10 mouse cellular contexts compared by ENCODE assay signal in the genomic region with DNA sequence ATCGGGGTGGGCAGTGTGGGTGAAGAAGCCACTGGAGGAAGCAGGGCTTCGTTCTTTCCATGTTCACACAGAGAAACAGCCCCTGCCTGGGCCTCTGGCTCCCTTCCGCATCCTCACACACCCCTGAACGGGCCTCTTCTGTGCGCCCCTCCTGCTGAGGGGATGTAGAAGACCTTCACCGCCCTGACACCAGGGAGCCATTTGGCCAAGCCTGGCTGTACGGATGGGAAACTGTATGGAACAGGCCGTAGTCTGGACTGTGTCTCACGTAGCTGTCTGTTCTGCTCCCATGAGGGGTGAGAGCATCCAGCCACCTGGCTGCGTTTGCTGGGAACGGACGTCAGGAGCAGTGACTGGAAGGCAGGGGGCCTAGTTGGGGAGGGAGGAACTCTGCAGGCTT. TPM values are rescaled to one million over a fixed set of nuclear protein-coding genes. Genes with fewer than 3 reads are reported as not detected.
DNase-seq lines count a peak whose midpoint lies in the region; ATAC-seq lines count a peak whose summit lies in the region.
"Had no signal": no experiment of that assay in that cellular context is flagged by ENCODE, and none has a peak within 500 bp of the region (broad histone marks: within the 10 kb centered on the region; RNA-seq: fewer than 3 reads in every experiment).

No protein-coding gene starts in this region.

- DNase-seq in heart, adult 8-10 months (ENCODE audit: low spot score) = no peak
- DNase-seq in neural tube, embryonic 10.5 days (ENCODE audit: extremely low spot score, low spot score) = peak; percentile 53
- peak; percentile 60 for DNase-seq in testis, postnatal 10 days (ENCODE audit: low spot score)
- DNase-seq in layer of hippocampus, postnatal 14 days (ENCODE audit: low spot score in 2 of 2) = no peak
- DNase-seq in layer of hippocampus, postnatal 36 days = no peak

- H3K27me3 ChIP-seq in heart, embryonic 11.5 days (ENCODE audit: control insufficient read depth, insufficient read depth, low read length) = no peaks in the 10 kb centered on the region
- H3K27me3 ChIP-seq in neural tube, embryonic 15.5 days (replicated peaks) = no peaks in the 10 kb centered on the region
- H3K27me3 ChIP-seq in limb, embryonic 15.5 days = no peaks in the 10 kb centered on the region; the same call in 1 of the 2 replicates

- peak overlapping the region; percentile 46; the same call in 1 of the 2 replicates for H3K9ac ChIP-seq in heart, embryonic 11.5 days (ENCODE audit: low read depth, low read length)
- no peak overlapping the region for H3K9ac ChIP-seq in neural tube, embryonic 15.5 days (replicated peaks)
- no peak overlapping the region for H3K9ac ChIP-seq in limb, embryonic 15.5 days

- peak overlapping the region; percentile 58 for H3K27ac ChIP-seq in heart, embryonic 11.5 days (ENCODE audit: low read depth, low read length)
- no peak overlapping the region; the same call in 1 of the 2 replicates for H3K27ac ChIP-seq in neural tube, embryonic 15.5 days (replicated peaks)
- peak overlapping the region; percentile 87 for H3K27ac ChIP-seq in limb, embryonic 15.5 days

- ATAC-seq in heart, embryonic 11.5 days (replicated peaks; ENCODE audit: insufficient number of reproducible peaks, low FRiP score, low TSS enrichment) = peak; percentile 36; the same call in 1 of the 2 replicates
- ATAC-seq in neural tube, embryonic 15.5 days (ENCODE audit: low FRiP score) = no peak
- peak; percentile 64 for ATAC-seq in limb, embryonic 15.5 days (ENCODE audit: insufficient number of reproducible peaks, low FRiP score, low TSS enrichment, low read depth)

- H3K9me3 ChIP-seq in heart, embryonic 11.5 days (replicated peaks; ENCODE audit: control insufficient read depth, low read length) = no peaks in the 10 kb centered on the region
- no peaks in the 10 kb centered on the region for H3K9me3 ChIP-seq in neural tube, embryonic 15.5 days (replicated peaks)
- no peaks in the 10 kb centered on the region for H3K9me3 ChIP-seq in limb, embryonic 15.5 days

- no peak overlapping the region for H3K4me3 ChIP-seq in heart, embryonic 11.5 days (ENCODE audit: low read depth, low read length)
- H3K4me3 ChIP-seq in neural tube, embryonic 15.5 days (replicated peaks) = no peak overlapping the region
- H3K4me3 ChIP-seq in limb, embryonic 15.5 days = no peak overlapping the region

- no peaks in the 10 kb centered on the region for H3K36me3 ChIP-seq in heart, embryonic 11.5 days (ENCODE audit: control insufficient read depth, insufficient read depth, low read length)
- no peaks in the 10 kb centered on the region for H3K36me3 ChIP-seq in neural tube, embryonic 15.5 days
- H3K36me3 ChIP-seq in limb, embryonic 15.5 days = no peaks in the 10 kb centered on the region

- whole genome bisulfite sequencing in heart, embryonic 11.5 days (ENCODE audit: insufficient replicate concordance) = 11% methylated on average over 12 of the region's 12 CpGs
- WGBS in neural tube, embryonic 15.5 days = 20% methylated on average over 12 of the region's 12 CpGs
- 21% methylated on average over 12 of the region's 12 CpGs for WGBS in limb, embryonic 15.5 days

- H3K4me1 ChIP-seq in heart, embryonic 11.5 days (ENCODE audit: control insufficient read depth, insufficient read depth, low read length) = peaks cover 42% of the 10 kb centered on the region
- peaks cover 48% of the 10 kb centered on the region for H3K4me1 ChIP-seq in neural tube, embryonic 15.5 days
- peaks cover 69% of the 10 kb centered on the region for H3K4me1 ChIP-seq in limb, embryonic 15.5 days

- peak overlapping the region; percentile 45; the same call in 1 of the 2 replicates for H3K4me2 ChIP-seq in heart, embryonic 11.5 days
- no peak overlapping the region for H3K4me2 ChIP-seq in neural tube, embryonic 15.5 days
- H3K4me2 ChIP-seq in limb, embryonic 15.5 days = peak overlapping the region; percentile 42; the same call in 1 of the 2 replicates

RNA-seq across cellular contexts. Expression of a gene that starts 15.8 kb away (rescaled TPM):
- 54.8 and 67.1 TPM in 2 replicates for polyA plus RNA-seq in heart, embryonic 11.5 days (2014; fragmentation: Nextera tagmentation; extraction: Ambion mirVana)
- total RNA-seq in heart, adult 8-10 months (2022) = under 1 TPM in 3 of 4 experiments, not detected in 1; 0.23 to 0.69 (median 0.47) TPM
- polyA plus RNA-seq in neural tube, embryonic 15.5 days (2015; fragmentation: Nextera tagmentation; extraction: Ambion mirVana) = 96.8 and 132 TPM in 2 replicates
- polyA plus RNA-seq in limb, embryonic 15.5 days (2015; fragmentation: Nextera tagmentation; extraction: Ambion mirVana) = 599 and 855 TPM in 2 replicates
- 1 to 10 TPM; 1.9 to 2.3 TPM for total RNA-seq in layer of hippocampus, postnatal 14 days (2021)
- 1 to 10 TPM; 3.5 to 5.5 TPM for total RNA-seq in layer of hippocampus, postnatal 36 days (2021)
- total RNA-seq: hematopoietic stem cell, adult 5-6 weeks; liver, adult 2 months had no signal

Comparison
In these comparisons a context has a peak if more than half of its experiments do, and no peak if none do; other contexts are left out.
1. DNase-seq: peak in neural tube, embryonic 10.5 days (single experiment) and testis, postnatal 10 days (single experiment); none in heart, adult 8-10 months (single experiment), layer of hippocampus, postnatal 14 days (0 of 2) and layer of hippocampus, postnatal 36 days (0 of 2).